Mouse (Mus musculus): ENCODE measurements around the gene Prkcz. TPM values are rescaled to one million over a fixed set of nuclear protein-coding genes. Genes with fewer than 3 reads are reported as not detected.
A peak's percentile ranks its signal among the peaks of the same experiment; 100 is the strongest.
"Not testable (repeated sequence)": the region's sequence is repeated elsewhere in the genome, so short reads cannot be mapped to it uniquely, and the experiment has no call there.

The Prkcz gene
- polyA plus RNA-seq, 1 experiment from 2014 or later, result 12.4 TPM

DNA sequence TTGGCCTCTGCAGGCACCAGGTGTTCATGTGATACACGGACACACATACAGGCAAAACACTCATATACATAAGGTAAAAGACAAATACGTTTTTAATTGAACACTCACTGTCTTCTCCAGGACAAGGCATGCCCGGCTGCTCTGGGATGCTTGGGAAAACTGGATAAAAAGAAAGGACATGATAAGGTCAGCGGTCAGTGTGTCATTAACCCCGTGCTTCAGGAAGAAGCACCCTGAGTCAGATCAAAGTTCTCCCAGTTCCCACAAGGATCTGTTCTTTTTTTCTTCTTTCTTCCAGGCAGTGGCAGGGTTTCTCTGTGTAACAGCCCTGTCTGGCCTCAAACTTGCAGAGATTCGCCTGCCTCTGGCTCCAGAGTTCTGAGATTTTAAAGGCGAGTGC is 6.6 kb downstream of the Prkcz start:
- peaks cover 9% of the 10 kb centered on the region for H3K4me1 ChIP-seq
- H3K9me3 ChIP-seq, result no peaks in the 10 kb centered on the region
- H3K27ac ChIP-seq (replicated peaks), result no peak overlapping the region
- no peaks in the 10 kb centered on the region for H3K36me3 ChIP-seq (replicated peaks)
- no peak for DNase-seq (ENCODE audit: low spot score)
- H3K27me3 ChIP-seq (replicated peaks; ENCODE audit: low read depth, poor library complexity, severe bottlenecking), result peaks cover 17% of the 10 kb centered on the region
- WGBS, result 74% methylated on average over 7 of the region's 7 CpGs
- no peak overlapping the region for H3K4me3 ChIP-seq

GRCm38 (mm10) chr4:155354035-155354434 is 7.1 kb downstream of the Prkcz start:
- H3K27me3 ChIP-seq (replicated peaks; ENCODE audit: low read depth, poor library complexity, severe bottlenecking), result peaks cover 12% of the 10 kb centered on the region
- no peaks in the 10 kb centered on the region for H3K9me3 ChIP-seq
- WGBS, result 90% methylated on average over 6 of the region's 6 CpGs
- H3K36me3 ChIP-seq (replicated peaks), result no peaks in the 10 kb centered on the region
- H3K4me3 ChIP-seq, result no peak overlapping the region
- no peak for DNase-seq (ENCODE audit: low spot score)
- no peak overlapping the region for H3K27ac ChIP-seq (replicated peaks)
- peaks cover 3% of the 10 kb centered on the region for H3K4me1 ChIP-seq

GRCm38 (mm10) chr4:155352581-155352980 is 8.6 kb downstream of the Prkcz start:
- no peaks in the 10 kb centered on the region for H3K4me1 ChIP-seq
- no peaks in the 10 kb centered on the region for H3K27me3 ChIP-seq (replicated peaks; ENCODE audit: low read depth, poor library complexity, severe bottlenecking)
- H3K27ac ChIP-seq (replicated peaks), result no peak overlapping the region
- H3K4me3 ChIP-seq, result no peak overlapping the region
- no peak for DNase-seq (ENCODE audit: low spot score)
- 92% methylated on average over 3 of the region's 3 CpGs for WGBS
- no peaks in the 10 kb centered on the region for H3K9me3 ChIP-seq
- no peaks in the 10 kb centered on the region for H3K36me3 ChIP-seq (replicated peaks)

GRCm38 (mm10) chr4:155346350-155346749 is 14.8 kb downstream of the Prkcz start:
- no peak for DNase-seq (ENCODE audit: low spot score)
- peaks cover 21% of the 10 kb centered on the region for H3K4me1 ChIP-seq
- 0 out of 2 replicates have a peak overlapping the region, but pooled peaks have one; percentile 71 for H3K4me3 ChIP-seq
- no peak overlapping the region for H3K27ac ChIP-seq (replicated peaks)
- 88% methylated on average over 12 of the region's 12 CpGs for WGBS
- no peaks in the 10 kb centered on the region for H3K36me3 ChIP-seq (replicated peaks)
- no peaks in the 10 kb centered on the region for H3K9me3 ChIP-seq
- peaks cover 44% of the 10 kb centered on the region for H3K27me3 ChIP-seq (replicated peaks; ENCODE audit: low read depth, poor library complexity, severe bottlenecking)

DNA sequence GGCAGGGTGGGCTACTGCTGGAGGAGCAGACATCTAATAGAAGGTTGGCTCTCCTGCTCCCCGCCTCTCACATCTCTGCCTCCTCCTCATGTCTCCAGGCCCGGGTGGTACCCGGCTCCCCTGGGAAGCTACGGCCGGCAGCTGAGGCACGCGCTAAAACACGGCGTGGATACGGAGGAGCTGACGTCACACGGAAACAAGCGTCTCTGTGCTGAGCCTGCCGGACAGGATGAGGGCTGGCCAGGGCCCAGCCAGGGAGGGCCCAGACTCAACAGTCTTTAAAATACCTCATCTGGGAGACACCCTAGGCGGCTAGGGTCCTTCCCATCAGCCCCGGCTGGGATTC is 15.6 kb downstream of the Prkcz start:
- peak overlapping the region; percentile 70 for H3K27ac ChIP-seq (replicated peaks)

GRCm38 (mm10) chr4:155344716-155345607 is 16.2 kb downstream of the Prkcz start:
- H3K27me3 ChIP-seq (replicated peaks; ENCODE audit: low read depth, poor library complexity, severe bottlenecking), result peaks cover 44% of the 10 kb centered on the region
- peak overlapping the region; percentile 70 for H3K27ac ChIP-seq (replicated peaks)
- peak overlapping the region; percentile 71 for H3K4me3 ChIP-seq
- no peaks in the 10 kb centered on the region for H3K36me3 ChIP-seq (replicated peaks)
- peaks cover 21% of the 10 kb centered on the region for H3K4me1 ChIP-seq
- H3K9me3 ChIP-seq, result no peaks in the 10 kb centered on the region
- 9% methylated on average over 47 of the region's 47 CpGs for WGBS
- DNase-seq (ENCODE audit: low spot score), result peak; percentile 62

More for the DNA sequence above, 15.6 kb downstream of the Prkcz start:
- Histone ChIP-seq H3K4me1 (peaks cover 21% of the 10 kb centered on the region), H3K4me3 (peak overlapping the region; percentile 71), H3K27me3 (replicated peaks; ENCODE audit: low read depth, poor library complexity, severe bottlenecking) (peaks cover 44% of the 10 kb centered on the region), H3K9me3 (no peaks in the 10 kb centered on the region), H3K36me3 (replicated peaks) (no peaks in the 10 kb centered on the region)
- WGBS, result 4% methylated on average over 16 of the region's 16 CpGs
- DNase-seq (ENCODE audit: low spot score), result peak; percentile 77

- peaks cover 44% of the 10 kb centered on the region for H3K27me3 ChIP-seq (replicated peaks; ENCODE audit: low read depth, poor library complexity, severe bottlenecking)
- H3K36me3 ChIP-seq (replicated peaks), result no peaks in the 10 kb centered on the region
- WGBS, result 48% methylated on average over 3 of the region's 3 CpGs
- H3K9me3 ChIP-seq, result no peaks in the 10 kb centered on the region
- peaks cover 21% of the 10 kb centered on the region for H3K4me1 ChIP-seq
- H3K4me3 ChIP-seq, result peak overlapping the region; percentile 71
- no peak for DNase-seq (ENCODE audit: low spot score)
- H3K27ac ChIP-seq (replicated peaks), result no peak overlapping the region
Measured at GRCm38 (mm10) chr4:155344299-155344600, 16.9 kb downstream of the Prkcz start.

DNA sequence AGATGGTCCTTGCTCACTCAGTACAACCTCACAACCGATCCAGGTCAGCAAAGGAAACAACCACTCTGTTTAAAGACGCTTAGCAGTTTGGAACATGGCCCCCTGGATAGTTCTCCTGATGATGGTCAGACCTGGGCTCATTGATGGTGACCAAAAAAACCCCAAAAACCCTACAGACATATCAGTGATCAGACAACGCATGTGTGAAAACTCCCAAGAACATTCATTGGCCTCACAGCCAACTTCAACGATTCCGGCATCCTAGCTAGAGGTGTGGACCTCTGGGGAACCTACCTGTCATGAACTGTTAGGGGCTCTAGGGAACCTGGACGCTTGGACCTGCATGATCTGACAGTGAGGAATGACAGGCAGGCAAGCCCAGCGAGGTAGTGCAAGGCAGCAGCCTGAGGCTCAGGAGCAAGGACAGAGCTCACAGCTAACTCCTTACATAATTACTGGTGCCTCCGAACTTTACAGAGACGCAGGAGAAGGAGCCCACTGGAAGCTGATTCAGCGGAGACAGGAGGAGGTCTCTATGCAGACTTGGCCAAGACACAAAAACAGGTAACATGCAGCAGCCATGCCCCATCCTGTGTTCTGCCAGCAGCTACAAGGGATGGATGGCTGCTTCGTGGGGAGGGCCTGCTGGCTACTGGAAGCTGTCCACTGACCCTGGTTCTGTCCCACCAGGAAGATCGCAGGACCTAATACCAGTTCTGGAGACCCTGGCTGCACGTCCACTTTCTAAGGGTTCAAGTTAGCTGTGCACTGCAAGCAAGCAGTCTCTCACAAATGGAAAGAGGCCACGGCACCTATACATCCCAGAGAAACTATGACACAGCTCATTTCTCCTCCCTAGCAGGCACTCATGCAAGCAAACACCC is 17.5 kb downstream of the Prkcz start:
- Histone ChIP-seq H3K27me3 (replicated peaks; ENCODE audit: low read depth, poor library complexity, severe bottlenecking) (peaks cover 44% of the 10 kb centered on the region), H3K27ac (replicated peaks) (no peak overlapping the region), H3K4me1 (peaks cover 21% of the 10 kb centered on the region), H3K9me3 (no peaks in the 10 kb centered on the region), H3K4me3 (peak overlapping the region; percentile 71; the same call in 1 of the 2 replicates), H3K36me3 (replicated peaks) (no peaks in the 10 kb centered on the region)
- WGBS, result 82% methylated on average over 14 of the region's 14 CpGs
- no peak for DNase-seq (ENCODE audit: low spot score)

- Histone ChIP-seq H3K9me3 (no peaks in the 10 kb centered on the region), H3K27ac (replicated peaks) (no peak overlapping the region), H3K4me3 (no peak overlapping the region), H3K36me3 (replicated peaks) (no peaks in the 10 kb centered on the region), H3K27me3 (replicated peaks; ENCODE audit: low read depth, poor library complexity, severe bottlenecking) (no peaks in the 10 kb centered on the region), H3K4me1 (no peaks in the 10 kb centered on the region)
- WGBS, result 88% methylated on average over 12 of the region's 12 CpGs
- DNase-seq (ENCODE audit: low spot score), result no peak
Measured at GRCm38 (mm10) chr4:155336284-155337050, 24.7 kb downstream of the Prkcz start.

DNA sequence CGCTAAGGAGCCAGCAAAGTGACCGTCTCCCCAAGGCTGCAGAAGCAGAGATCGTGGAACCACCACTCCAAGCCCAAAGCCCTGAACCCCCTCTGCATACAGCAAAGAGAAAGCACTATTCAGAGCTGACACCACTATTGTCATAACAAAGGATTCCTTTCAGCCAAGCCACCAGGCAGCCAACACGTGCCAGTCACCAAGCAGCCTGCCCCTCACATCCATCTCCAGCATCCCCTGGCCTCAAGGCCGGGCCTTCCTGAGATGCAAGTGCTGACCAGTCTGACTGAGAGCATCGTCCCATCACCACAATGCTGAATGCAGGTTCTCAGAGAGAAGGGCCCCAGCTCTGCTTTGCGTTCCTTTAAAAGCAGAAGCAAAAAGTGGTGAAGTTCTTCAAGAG is 28.9 kb downstream of the Prkcz start:
- H3K4me1 ChIP-seq, result no peaks in the 10 kb centered on the region
- no peaks in the 10 kb centered on the region for H3K27me3 ChIP-seq (replicated peaks; ENCODE audit: low read depth, poor library complexity, severe bottlenecking)
- no peak for DNase-seq (ENCODE audit: low spot score)
- no peak overlapping the region for H3K27ac ChIP-seq (replicated peaks)
- no peaks in the 10 kb centered on the region for H3K36me3 ChIP-seq (replicated peaks)
- no peak overlapping the region for H3K4me3 ChIP-seq
- 58% methylated on average over 7 of the region's 7 CpGs for WGBS
- H3K9me3 ChIP-seq, result no peaks in the 10 kb centered on the region

DNA sequence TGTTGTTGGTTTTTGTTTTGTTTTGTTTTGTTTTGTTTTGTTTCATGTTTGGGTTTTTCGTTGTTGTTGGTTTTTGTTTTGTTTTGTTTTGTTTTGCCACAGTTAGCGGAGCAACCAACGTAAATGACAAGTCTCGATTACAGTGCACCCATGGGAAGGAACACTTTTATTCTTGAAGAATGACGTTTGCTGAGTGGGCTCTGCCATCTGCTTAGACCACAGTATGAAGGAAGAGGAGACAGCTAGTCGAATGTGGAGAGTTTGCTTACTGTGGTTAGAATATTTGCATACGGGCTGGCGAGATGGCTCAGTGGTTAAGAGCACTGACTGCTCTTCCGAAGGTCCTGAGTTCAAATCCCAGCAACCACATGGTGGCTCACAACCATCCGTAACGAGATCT is 32.8 kb downstream of the Prkcz start:
- not testable (repeated sequence) for H3K9me3 ChIP-seq; H3K27ac ChIP-seq (replicated peaks); DNase-seq (ENCODE audit: low spot score); H3K36me3 ChIP-seq (replicated peaks); H3K4me3 ChIP-seq; H3K27me3 ChIP-seq (replicated peaks; ENCODE audit: low read depth, poor library complexity, severe bottlenecking)
- H3K4me1 ChIP-seq, result peaks cover 31% of the 10 kb centered on the region
- WGBS, result 89% methylated on average over 11 of the region's 11 CpGs

- Histone ChIP-seq H3K9me3 (no peaks in the 10 kb centered on the region), H3K4me3 (no peak overlapping the region), H3K27ac (replicated peaks) (no peak overlapping the region), H3K27me3 (replicated peaks; ENCODE audit: low read depth, poor library complexity, severe bottlenecking) (peaks cover 5% of the 10 kb centered on the region; the same call in 1 of the 2 replicates), H3K4me1 (peaks cover 48% of the 10 kb centered on the region), H3K36me3 (replicated peaks) (no peaks in the 10 kb centered on the region)
- DNase-seq (ENCODE audit: low spot score), result no peak
- 30% methylated on average over 5 of the region's 5 CpGs for WGBS
Measured at GRCm38 (mm10) chr4:155325773-155326172, 35.4 kb downstream of the Prkcz start.
